Mouse (Mus musculus) right cerebral cortex, postnatal 14 days (tissue): Measurements from ENCODE around the gene Tiam1.

Experiments
- DNase-seq: peaks from one replicate; pipeline ENCODE4 v3.0.0; 2022

Gene Tiam1

GRCm38 (mm10) chr16:89991701-89992152 lies 151.8 kb downstream of the Tiam1 start:
- no peak for DNase-seq

GRCm38 (mm10) chr16:89990288-89990955 lies 153.1 kb downstream of the Tiam1 start:
- no peak for DNase-seq

- no peak for DNase-seq
Observed at GRCm38 (mm10) chr16:89989816-89990215, 153.8 kb downstream of the Tiam1 start.

GRCm38 (mm10) chr16:89986672-89987362 lies 156.8 kb downstream of the Tiam1 start:
- DNase-seq: no peak

GRCm38 (mm10) chr16:89985702-89986481 lies 157.7 kb downstream of the Tiam1 start:
- DNase-seq: no peak

GRCm38 (mm10) chr16:89980075-89980744 lies 163.4 kb downstream of the Tiam1 start:
- DNase-seq: no peak

- DNase-seq: no peak
Observed at GRCm38 (mm10) chr16:89975441-89975840, 168.1 kb downstream of the Tiam1 start.

- no peak for DNase-seq
Observed at GRCm38 (mm10) chr16:89973814-89974712, 169.5 kb downstream of the Tiam1 start.

- no peak for DNase-seq
Observed at GRCm38 (mm10) chr16:89972854-89973487, 170.6 kb downstream of the Tiam1 start.

GRCm38 (mm10) chr16:89972018-89972417 lies 171.6 kb downstream of the Tiam1 start:
- no peak for DNase-seq

GRCm38 (mm10) chr16:89968058-89968457 lies 175.5 kb downstream of the Tiam1 start:
- DNase-seq: peak; percentile 38

- no peak for DNase-seq
Observed at GRCm38 (mm10) chr16:89962876-89963275, 180.7 kb downstream of the Tiam1 start.

- no peak for DNase-seq
Observed at GRCm38 (mm10) chr16:89960904-89961303, 182.7 kb downstream of the Tiam1 start.

GRCm38 (mm10) chr16:89960186-89960878 lies 183.2 kb downstream of the Tiam1 start:
- DNase-seq: peak; percentile 63

GRCm38 (mm10) chr16:89958982-89959381 lies 184.6 kb downstream of the Tiam1 start:
- no peak for DNase-seq

- no peak for DNase-seq
Observed at GRCm38 (mm10) chr16:89958030-89958429, 185.5 kb downstream of the Tiam1 start.

- DNase-seq: no peak
Observed at GRCm38 (mm10) chr16:89954525-89954924, 189.0 kb downstream of the Tiam1 start.

- DNase-seq: no peak
Observed at GRCm38 (mm10) chr16:89954114-89954513, 189.5 kb downstream of the Tiam1 start.

GRCm38 (mm10) chr16:89952821-89953220 lies 190.7 kb downstream of the Tiam1 start:
- no peak for DNase-seq

- DNase-seq: no peak
Observed at GRCm38 (mm10) chr16:89950754-89951153, 192.8 kb downstream of the Tiam1 start.

- no peak for DNase-seq
Observed at GRCm38 (mm10) chr16:89950251-89950650, 193.3 kb downstream of the Tiam1 start.
